In genomic region chr17:32608055-32608454, GRCm38 (mm10) we compare ENCODE assay signal across 22 mouse cellular contexts. TPM values are rescaled to one million over a fixed set of nuclear protein-coding genes. Genes with fewer than 3 reads are reported as not detected.
DNase-seq lines count a peak whose midpoint lies in the region; TF ChIP-seq lines count a peak whose summit lies in the region.
"Had no signal": no experiment of that assay in that cellular context is flagged by ENCODE, and none has a peak within 500 bp of the region (broad histone marks: within the 10 kb centered on the region; RNA-seq: fewer than 3 reads in every experiment).

No protein-coding gene starts in this region.

- H3K4me3 ChIP-seq in kidney, adult 2 months (ENCODE audit: insufficient read depth, low read depth, low read length), result no peak overlapping the region
- H3K4me3 ChIP-seq: embryonic facial prominence, embryonic 13.5 days; left cerebral cortex, adult 2 months; limb, embryonic 15.5 days; neural tube, embryonic 13.5 days had no signal

- TF ChIP-seq CTCF in kidney, adult 2 months (conservative IDR thresholded peaks at IDR 0.05; ENCODE audit: insufficient read depth, insufficient read length, low read depth, low read length), result no peak

- no peak for TF ChIP-seq POLR2A in kidney, adult 2 months (IDR thresholded peaks at IDR 0.05; ENCODE audit: low read depth, low read length)

- H3K27me3 ChIP-seq in kidney, adult 2 months (replicated peaks; ENCODE audit: control insufficient read depth, insufficient read depth, low read length), result no peaks in the 10 kb centered on the region
- H3K27me3 ChIP-seq: embryonic facial prominence, embryonic 13.5 days; limb, embryonic 15.5 days; neural tube, embryonic 13.5 days had no signal

- no peaks in the 10 kb centered on the region for H3K36me3 ChIP-seq in kidney, adult 2 months (ENCODE audit: control insufficient read depth, insufficient read depth, low read length)
- H3K36me3 ChIP-seq: embryonic facial prominence, embryonic 13.5 days; limb, embryonic 15.5 days; neural tube, embryonic 13.5 days had no signal

- DNase-seq in kidney, adult 2 months, result peak; percentile 11
- DNase-seq in kidney, postnatal 4 days, result no peak
- DNase-seq in right cerebral cortex, postnatal 10 days (ENCODE audit: low spot score in 2 of 2), result peak; percentile 17 to 20
- no peak for DNase-seq in right cerebral cortex, adult 2 months (ENCODE audit: low spot score in 2 of 2)
- DNase-seq in lung, postnatal 10 days, result peak; percentile 9
- DNase-seq in telencephalon, adult 2 months (ENCODE audit: low read depth, low spot score), result peak; percentile 31
- DNase-seq in cerebellum, postnatal 25 days, result no peak
- DNase-seq: adrenal gland, postnatal 10 days; cerebellum, postnatal 14 days; gastrocnemius, postnatal 36 days; kidney, adult 18-20 months; midbrain, embryonic 14.5 days; thymus, postnatal 14 days had no signal

- no peak overlapping the region for H3K27ac ChIP-seq in kidney, adult 2 months (ENCODE audit: insufficient read depth, low read depth, low read length)
- H3K27ac ChIP-seq: embryonic facial prominence, embryonic 13.5 days; hindbrain, postnatal 0 days; left cerebral cortex, adult 2 months; limb, embryonic 15.5 days; neural tube, embryonic 13.5 days had no signal

- WGBS in kidney, adult 2 months, result 69% methylated on average over 1 of the region's 1 CpGs

- H3K4me1 ChIP-seq in kidney, adult 2 months (ENCODE audit: control insufficient read depth, insufficient read depth, low read length), result no peaks in the 10 kb centered on the region
- H3K4me1 ChIP-seq: embryonic facial prominence, embryonic 13.5 days; limb, embryonic 15.5 days; neural tube, embryonic 13.5 days had no signal

RNA-seq across cellular contexts. Expression of gene Cyp4f37, which starts 13.1 kb away (rescaled TPM):
- polyA plus RNA-seq in kidney, adult 2 months (2012; rRNA removed), result 0.08 TPM in 1 of 2 replicates, not detected in the other
- polyA plus RNA-seq: CD4-positive, CD25-positive, alpha-beta regulatory T cell, adult 4 months; embryonic facial prominence, embryonic 13.5 days; forebrain, embryonic 11.5 days; large intestine, adult 2 months; limb, embryonic 15.5 days; small intestine, adult 2 months had no signal

RNA-seq across cellular contexts. Expression of gene Cyp4f40, which starts 50.6 kb away (rescaled TPM):
- not detected in 2 replicates for polyA plus RNA-seq in kidney, adult 2 months (2012; rRNA removed)
- polyA plus RNA-seq: CD4-positive, CD25-positive, alpha-beta regulatory T cell, adult 4 months; embryonic facial prominence, embryonic 13.5 days; forebrain, embryonic 11.5 days; limb, embryonic 15.5 days; midbrain, embryonic 14.5 days; neural tube, embryonic 13.5 days had no signal

Comparison
In these comparisons a context has a peak if more than half of its experiments do, and no peak if none do; other contexts are left out.
1. DNase-seq: peak in kidney, adult 2 months (single experiment), right cerebral cortex, postnatal 10 days (2 of 2), lung, postnatal 10 days (single experiment) and telencephalon, adult 2 months (single experiment); none in kidney, postnatal 4 days (0 of 2), right cerebral cortex, adult 2 months (0 of 2) and cerebellum, postnatal 25 days (0 of 2).